Mouse (Mus musculus) stomach, postnatal 0 days (tissue): ENCODE measurements around the gene Cdc40.

Source experiments
- CTCF ChIP-seq: IDR thresholded peaks from 2 replicates; pipeline ENCODE4 v1.5.1; 2016; ENCODE audit warnings: antibody characterized with exemption, low read depth, mild to moderate bottlenecking, moderate library complexity
- EP300 ChIP-seq: optimal IDR thresholded peaks from 2 replicates; pipeline ENCODE3; 2016; ENCODE audit warnings: antibody characterized with exemption

DNA sequence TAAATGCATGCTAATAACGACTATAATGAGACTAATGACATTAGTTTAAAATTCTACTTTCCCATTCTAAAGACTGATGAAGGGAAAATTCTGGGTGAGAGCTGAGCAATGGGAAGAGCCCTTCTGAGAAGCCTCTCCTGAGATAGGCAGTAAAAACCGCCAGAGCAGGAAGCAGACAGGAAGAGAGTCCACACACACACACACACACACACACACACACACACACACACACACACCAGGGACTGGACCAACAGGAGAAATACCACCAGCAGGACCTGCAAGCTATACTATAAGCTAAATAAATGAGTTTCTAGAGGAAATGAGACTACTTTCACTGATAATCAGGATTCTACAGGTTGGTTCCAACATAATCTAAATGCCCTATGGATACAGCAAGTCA, 27.5 kb downstream of the Cdc40 start:
- no peak for TF ChIP-seq CTCF
- TF ChIP-seq EP300, result no peak
